Mouse (Mus musculus): ENCODE measurements around the gene Sema5b. TPM values are rescaled to one million over a fixed set of nuclear protein-coding genes. Genes with fewer than 3 reads are reported as not detected.
A peak's percentile ranks its signal among the peaks of the same experiment; 100 is the strongest.

Sema5b gene
- 1 to 10 TPM; 5.2 to 6.0 TPM for total RNA-seq (2021)
- long read RNA-seq, experiment 1, partial matches to known transcripts = 4 of 6 reads
- long read RNA-seq, experiment 1, other reads (novel, unspliced or antisense) = 2 of 6 reads
- long read RNA-seq, experiment 2, full-length matches to known transcripts = 1 of 9 reads
- long read RNA-seq, experiment 2, partial matches to known transcripts = 6 of 9 reads
- long read RNA-seq, experiment 2, other reads (novel, unspliced or antisense) = 2 of 9 reads

DNA sequence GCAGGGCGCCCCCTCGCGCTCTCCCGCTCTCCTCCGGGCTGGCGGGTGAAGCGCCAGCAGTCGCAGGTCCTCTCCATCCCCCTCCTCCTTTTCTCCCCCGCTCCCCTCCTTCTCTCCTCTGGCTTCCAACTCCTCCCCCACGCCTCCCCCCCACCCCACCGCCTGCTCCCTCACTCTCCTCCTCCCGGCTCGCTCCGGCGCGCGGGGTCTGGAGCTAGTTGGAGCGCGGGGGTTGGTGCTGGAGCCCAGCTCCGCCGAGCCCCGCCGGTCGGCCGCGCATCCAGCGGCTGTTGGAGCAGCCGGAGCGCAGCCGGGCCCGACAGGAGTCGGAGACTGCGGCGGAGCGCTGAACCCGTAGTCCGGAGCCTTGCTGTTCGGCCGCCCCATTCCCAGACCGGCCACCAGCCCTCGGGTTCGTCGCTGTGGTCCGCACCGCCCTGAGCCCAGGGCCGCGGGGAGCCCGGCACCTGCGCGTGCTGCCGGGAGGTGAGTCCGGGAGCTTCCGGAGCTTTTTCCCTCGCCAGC lies at the start of gene Sema5b:
Sema5b (plus strand) TSS at position 29 of the 525 bp plus-strand sequence.
- peak; percentile 68 for DNase-seq

DNA sequence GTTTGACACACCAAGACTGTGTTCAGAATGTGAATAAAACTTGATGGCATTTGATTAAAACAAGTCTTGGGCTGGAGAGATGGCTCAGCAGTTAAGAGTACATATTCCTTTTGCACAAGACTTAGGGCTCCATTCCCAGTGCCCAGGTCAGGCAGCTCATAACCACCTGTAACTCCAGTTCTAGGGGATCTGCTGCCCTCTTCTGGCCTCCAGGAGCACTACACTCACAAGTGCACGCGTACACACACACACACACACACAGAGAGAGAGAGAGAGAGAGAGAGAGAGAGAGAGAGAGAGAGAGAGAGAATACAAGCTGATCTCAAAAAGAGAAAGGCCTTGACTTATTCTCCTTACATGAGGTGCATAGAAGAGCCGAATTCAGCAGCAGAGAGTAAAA lies 40.6 kb upstream of the Sema5b start:
- no peak for DNase-seq

DNA sequence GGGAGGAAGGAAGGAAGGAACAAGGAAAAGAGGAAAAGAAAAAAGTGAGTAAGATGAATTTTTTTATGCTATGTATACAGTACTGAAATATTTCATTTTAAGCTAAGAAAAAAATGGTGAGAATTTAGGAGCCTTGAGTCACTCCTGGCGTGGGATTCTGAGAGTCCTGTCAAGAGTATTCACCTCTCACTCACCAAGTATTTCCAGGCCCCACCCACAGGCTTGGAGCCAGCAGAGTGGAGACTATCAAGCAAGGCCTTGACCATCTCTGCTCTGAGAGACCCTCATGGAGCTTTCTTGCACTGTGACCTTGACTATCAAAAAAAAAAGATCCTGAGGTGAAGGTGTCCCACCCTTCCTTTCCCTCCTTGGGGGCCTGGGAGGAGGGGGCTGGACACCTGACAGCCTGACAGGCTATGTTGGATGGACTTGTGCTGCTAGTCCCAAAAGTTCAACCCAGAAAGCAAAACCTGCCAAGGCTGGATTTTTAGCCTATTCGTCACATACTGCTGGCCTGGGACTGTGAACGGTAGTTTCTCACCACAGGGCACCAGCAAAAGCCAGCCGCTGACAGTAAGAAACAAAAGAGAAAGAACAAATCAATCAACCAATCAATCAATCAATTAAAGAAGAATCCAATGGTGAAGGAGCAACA lies 39.7 kb upstream of the Sema5b start:
- no peak for DNase-seq

DNA sequence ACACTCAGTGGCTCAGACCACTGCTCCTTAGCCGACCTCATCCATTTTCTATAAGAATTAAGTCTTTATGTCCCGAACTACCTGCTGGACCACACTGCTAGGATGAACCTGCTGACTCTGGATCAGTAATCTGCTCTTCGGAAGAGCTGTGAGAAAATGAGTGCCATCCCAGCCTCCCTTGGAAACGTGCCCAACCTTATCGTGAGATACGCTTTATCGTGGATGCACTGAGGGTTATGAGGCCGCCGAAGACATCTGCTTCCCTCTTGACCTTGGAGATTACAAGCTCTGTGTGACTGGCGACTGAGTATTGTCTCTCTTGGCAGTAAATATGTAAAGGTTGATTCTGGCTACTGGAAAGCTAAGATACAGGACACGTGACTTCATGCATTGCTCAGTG lies 38.5 kb upstream of the Sema5b start:
- DNase-seq = no peak

DNA sequence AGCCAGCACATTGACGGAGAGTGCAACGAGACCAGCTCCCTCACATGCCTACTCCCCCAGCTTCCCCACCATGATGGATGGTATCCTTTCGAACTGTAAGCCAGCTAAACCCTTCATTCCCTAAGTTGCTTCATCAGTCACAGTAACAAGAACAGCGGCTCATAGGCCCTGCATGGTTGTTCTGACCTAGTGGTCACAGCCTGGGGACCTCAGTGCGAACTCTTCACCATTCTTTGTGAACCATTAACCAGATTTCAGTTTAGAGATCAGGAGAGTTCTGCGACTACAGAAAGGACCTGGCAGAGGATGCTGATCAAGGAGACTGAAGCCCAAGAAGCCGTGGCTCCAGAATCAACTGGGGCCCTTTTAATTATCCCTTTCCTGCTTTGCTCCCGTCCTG lies 36.7 kb upstream of the Sema5b start:
- DNase-seq = no peak

DNA sequence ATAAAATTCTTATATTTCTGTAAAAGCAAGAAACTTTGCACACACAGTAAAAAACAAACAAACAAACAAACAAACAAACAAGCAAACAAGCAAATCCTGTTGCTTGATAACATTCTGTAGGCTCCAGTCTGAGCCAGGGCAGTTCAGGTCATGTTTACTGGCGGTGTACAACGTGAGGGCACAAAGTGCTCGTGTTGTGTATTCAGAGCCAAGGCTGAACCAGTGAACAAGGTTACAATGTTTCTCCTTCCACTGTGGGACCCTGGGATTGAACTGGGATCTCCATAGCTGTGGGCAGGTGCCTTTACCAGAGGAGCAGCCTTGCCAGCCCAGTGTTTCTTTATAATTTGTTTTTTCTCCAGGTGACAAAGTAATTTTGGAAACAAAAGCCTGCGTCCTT lies 35.2 kb upstream of the Sema5b start:
- no peak for DNase-seq

DNA sequence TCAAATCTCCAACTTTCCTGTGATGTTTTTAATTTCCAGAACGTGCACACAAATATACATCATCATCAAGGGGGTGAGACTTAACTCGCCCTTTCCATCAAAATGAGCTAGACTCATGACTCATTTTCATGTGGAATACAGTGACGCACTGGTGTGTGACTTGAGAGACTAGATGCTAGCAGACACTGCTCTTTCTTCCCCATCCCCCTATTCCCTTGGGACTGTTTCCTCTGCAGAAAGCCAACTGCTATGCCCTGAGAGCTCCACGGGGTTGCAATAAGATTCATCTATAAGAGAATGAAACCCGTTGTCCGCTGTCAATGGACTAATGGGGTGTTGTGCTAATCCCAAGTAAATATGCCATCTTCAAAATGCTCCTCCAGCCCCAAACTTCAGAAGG lies 32.4 kb upstream of the Sema5b start:
- DNase-seq = no peak

DNA sequence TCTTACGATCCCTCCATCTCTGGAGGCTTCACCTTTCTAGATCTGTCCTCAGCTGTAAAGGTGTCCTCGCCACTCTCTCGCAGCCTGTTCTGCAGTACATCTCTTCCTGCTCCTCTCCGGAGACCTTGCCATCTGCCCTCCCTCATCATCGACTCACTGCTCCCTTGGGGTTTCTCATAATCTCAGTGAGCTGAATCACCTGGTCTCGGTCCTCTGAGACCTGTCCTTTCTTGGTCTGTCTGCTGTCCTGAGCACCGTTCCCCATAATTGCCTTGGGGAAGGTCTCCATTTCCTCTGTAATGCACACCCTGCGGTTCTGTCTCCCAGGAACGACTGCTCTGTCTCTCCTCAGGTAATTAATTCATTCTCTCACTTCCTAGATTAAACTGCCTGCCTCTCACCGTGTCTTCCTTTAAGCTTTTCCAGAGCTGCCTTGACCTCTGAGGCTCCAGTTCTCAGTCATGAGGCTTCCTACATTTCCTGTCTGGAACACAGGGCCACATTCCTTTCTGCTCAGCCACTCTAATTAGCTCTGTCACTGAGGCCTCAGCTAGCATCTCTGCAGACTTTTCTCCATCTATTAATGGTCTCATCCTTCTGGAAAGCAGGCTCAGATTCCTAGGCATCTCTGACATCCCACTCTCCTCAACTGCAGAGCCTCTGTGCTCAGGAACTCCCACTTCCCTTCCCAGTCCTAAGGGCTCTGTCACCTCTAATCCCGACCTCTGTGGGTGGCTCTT lies 31.4 kb upstream of the Sema5b start:
- no peak for DNase-seq

DNA sequence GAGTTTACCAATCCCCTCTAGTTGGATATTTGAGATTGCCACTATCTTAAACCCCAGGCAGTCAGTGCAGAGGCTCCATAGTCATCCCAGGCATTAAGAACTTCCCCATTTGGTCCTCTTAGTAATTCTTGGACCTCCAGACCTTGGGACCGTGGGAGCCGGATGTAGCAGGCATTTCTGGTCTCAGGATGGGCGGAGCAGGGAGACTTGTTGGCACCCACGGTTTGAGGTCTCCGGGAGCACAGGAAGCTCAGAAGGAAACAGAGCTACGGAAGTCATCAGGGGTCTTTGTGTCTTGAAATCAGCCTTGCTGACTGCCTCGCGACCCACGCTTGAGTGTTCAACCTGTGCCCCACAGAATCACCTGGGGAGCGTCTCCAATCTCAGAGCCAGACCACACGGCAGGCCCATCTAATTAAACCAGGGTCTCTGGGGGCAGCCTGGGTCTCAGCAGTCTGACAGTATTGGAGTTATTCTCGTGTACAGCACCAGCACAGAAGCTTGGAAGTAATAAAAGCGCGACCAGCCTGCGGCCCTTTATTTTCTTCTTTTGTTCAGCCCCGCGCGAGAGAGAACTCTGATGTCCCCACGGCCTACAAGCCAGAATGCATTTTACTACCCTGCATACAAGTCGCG lies 24.9 kb upstream of the Sema5b start:
- DNase-seq = peak; percentile 8

DNA sequence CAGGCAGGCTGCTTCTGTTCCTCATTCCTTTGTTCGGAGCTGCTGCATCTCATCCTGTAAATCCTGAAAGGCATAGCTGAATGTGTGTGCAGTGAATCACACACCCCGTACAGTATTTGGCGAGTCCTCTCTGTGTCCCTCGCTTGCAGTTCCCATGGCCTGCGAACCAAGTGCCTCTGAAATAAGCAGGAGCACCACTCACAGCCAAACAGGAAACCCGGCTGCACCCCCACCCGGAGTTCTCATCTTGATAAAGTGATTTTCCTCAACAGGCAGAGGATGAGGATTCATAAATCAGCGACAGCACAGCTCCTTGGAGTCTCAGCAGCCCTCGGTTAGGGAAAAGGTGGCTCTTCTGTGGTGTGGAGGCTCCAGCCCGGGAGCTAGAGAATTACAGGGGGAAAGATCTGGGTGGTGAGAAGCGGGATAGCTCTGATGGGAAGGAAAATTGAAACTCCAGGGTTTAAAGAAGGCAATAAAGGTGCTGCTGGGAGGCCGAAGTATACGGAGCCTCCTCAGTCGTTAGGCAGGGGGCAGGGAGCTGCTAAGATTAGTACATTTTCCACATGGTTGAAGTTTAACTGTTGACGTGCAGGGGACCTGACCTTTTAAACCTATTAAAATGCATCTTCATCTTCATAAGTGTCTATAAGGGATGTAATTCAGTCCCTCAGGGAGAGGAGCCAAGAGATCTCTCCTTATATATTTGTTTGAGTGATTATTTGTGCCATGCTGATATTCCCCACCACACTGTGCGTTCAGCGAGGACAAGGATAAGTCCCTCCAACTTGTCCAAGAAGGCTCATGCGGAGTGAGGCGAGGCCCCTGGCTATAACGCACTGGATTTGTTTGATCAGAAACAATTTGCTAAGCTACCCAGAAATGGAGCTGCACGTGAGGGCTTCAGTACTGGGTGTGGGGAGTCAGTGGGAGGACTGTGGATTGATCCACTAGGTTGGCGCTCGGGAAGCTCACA lies 22.7 kb upstream of the Sema5b start:
- peak; percentile 40 for DNase-seq

DNA sequence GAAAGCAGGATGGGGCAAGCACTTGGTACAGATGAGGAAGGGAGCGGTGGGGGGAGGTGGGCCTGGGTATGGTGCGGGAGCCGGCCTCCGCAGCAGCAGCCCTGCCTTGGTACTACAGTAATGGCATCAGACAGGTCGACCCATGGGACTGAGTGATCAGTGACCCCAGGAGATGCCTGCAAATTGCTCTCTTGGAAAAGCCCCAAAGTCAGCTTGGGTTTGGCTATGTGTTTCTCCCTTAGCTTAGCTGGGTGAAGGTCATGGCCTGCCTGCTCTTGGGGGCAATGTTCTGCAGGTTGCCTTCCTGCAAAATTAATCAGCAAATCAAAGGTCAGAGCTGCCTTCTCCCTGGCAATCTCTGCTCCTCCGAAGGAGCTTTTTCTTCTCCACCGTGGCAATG lies 21.7 kb upstream of the Sema5b start:
- DNase-seq = no peak

DNA sequence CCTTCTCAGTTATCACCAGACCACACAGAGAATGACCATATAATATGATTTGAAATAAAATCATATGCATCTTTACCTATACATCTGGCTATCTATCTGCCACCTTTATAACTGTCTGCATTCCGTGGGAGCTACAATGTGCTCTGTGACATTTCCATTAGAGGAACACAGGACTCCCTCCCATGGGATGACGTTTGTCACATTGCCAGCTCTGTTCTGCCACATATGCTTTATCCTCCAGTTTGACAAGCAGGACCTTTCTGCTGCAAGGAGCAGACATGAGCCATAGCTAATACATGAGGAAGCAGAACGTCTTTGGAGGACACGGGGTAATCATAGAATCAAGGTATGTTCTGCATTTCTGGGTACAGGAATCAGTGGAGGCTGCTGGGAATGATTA lies 16.7 kb upstream of the Sema5b start:
- no peak for DNase-seq

DNA sequence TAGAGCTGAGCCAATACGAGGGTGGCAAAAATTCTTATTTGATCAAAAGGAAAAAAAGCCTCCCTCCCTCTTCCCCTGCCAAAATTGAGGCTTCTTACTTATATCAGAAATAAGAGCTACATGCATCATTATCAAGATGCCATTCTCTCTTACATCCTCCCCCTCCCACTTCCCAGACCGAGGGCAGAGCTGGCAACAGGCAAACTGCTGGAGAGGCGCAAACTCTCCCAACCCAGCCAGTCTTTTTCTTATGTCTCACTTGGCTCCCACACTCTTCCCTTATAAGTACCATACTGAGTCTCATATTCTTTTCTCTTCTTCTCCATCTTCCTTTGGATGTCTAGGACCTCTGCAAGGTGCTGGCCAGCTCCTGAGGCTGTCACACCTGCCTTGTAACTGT lies 6.3 kb upstream of the Sema5b start:
- no peak for DNase-seq

DNA sequence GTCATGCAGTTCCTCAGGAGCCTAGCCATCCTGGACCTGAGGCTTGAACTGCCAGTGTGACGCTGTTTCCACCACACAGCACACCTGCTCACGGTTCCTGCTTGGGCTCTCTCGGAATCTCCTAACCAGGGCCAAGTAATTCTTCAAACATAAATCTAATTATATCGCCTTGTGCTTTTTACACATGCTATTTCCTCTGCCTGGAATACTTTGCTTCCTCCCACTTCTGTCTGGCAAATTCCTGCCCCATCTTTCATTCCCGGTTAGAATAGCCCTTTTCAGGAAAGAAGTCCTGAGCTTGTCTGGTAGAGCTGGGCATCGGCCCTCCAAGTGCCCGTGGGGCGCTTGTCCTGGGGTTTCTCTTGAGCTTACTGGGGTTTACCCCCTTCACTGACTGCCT lies 3.3 kb upstream of the Sema5b start:
- no peak for DNase-seq

DNA sequence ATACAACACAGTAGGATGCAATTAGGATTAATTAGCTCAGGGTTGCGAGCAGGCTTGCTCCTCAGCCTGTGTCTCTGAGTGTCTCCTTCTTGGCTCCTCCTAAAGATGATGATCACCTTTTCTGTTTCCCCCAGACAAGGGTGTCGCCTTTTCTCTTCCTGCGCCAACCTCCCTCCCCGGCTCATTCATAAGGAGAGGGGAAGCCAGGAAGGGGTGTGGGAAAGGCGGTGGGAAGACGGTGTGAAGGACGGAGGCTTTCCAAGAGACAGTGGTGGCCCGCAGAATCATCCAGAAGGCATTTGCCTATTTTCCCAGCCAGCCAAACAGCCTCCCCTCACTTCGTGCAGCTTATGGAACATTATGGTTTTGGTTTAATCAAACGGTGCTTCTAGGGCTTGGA lies 1.9 kb upstream of the Sema5b start:
- no peak for DNase-seq

DNA sequence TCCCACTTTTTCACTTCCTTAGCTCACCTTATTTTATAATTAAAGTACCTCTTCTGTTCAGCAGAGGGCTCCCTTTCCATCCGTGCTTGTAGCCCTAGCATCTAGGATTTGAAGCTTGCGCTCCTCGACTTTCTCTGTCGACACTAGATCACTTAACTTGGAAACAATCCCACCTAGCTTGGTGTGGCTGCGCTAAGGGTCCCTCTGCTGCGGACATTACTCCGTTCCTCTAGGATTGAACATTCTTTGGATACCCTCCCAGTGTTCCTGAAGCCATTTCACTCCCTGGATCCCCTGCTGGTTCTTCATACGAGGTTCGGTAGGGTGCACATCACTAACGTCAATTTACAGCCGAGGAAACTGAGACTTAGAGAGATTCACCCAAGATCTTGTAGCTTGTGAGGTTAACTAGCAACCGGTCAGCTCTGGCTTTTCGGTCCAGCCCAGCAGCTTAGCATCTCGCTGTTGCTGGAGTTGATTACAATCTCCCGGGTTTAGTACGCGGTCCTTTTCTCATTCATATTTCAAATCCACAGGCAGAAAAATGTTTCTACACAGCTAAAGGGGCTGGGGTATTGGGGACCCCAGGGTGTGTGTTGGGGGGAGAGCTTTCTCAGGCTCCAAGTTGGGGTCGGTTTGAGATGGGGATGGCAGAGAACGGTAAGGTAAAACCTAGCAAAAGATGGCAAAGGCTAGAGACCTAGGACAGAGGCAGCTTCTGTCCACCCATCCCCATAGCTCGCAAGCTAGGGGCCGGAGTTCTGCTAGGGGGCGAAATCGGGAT lies 420 bp upstream of the Sema5b start:
- peak; percentile 42 for DNase-seq

DNA sequence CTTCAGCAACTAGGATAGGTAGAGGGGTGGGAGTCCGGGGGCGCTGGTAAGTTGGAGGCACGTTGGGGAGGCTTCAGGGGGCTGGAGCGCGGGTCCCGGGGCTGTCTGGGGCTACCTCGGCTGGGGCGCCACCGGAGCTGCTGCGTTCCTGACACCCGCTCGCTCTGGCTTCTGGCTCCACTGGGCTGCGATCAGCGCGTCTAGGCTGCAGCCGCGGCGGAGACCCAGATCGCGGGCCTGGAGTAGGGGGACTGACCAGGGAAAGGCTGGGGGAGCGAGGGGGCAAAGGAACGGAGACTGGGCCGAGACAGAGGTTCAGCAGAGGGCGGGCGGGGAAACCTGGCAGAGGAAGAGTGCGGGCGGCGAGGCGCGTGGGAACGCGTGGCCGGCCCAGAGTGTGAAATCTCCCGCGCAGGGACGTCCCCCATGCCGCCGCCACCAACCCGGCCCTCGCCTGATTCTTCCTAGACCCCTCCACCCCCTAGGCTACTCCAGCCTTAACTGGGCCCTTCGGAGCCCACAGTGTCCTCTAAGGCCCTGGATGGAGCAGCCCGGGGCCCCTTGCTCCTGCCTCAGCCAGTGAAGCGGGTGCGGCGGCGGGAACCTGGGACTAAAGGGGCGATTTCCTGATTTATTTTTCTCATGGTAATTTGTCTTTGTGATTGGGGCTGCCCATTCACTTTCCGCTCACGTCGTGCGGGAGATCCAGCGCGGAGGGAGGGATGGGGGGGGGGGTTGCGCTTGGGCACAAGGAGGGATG lies 896 bp downstream of the Sema5b start:
- peak; percentile 46 for DNase-seq

DNA sequence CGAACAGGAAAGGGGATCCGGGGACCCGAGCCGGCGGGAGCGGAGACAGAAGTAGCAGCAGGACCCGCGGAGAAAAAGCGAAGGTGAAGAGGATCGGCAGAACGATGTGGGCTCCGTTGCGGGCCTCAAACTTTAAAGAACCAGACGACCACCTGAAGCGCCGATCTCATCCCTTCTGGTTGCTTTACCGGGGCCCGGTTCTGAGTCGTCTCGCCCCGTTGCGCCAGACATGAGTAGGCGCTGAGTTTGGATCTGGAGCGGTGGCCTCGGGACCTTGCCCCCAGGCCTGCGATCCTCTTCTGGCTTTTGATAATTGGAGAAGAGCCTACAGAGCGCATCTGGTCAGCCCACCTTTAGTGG lies 1.5 kb downstream of the Sema5b start:
- no peak for DNase-seq

DNA sequence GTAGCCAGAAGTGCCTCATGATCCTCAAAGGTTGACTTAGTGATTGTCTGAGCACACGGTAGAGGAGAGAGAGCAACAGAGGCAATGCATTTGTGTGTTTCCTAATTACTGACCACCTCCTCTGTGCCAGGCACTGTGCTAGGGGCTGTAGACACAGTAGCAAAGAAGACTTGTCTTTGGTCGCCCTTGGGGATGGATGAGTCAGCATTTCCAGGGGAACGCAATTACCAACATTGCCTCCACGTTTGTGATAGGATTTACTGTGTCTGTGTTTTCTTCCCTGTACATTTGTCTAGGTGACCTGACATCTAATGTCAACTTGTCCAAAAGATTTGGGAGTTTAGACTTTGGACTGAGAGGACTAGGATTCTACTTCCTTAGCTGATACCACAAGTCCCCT lies 4.8 kb downstream of the Sema5b start:
- DNase-seq = peak; percentile 33

DNA sequence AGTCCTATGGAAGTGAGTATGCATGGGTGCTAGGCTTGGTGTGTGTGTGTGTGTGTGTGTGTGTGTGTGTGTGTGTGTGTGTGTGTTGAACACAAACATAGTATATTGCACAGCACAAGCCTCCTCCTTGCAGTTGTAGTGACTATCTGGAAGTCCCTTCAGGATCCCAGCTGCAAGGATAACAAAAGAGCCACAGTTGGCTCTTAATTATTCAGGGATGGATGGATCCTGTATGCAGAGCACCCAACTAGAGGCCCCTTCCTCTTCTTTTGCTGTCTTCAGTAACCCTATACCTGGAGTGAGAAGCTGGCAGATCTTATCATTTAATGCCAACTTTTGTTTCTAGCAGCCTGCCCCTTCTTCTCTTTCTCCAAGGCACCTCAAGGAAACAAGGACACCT lies 7.0 kb downstream of the Sema5b start:
- no peak for DNase-seq

Measured in adrenal gland, postnatal 10 days (tissue).